10 mouse cellular contexts compared by ENCODE assay signal in genomic region chr2:75246082-75246743, GRCm38 (mm10).
DNase-seq lines count a peak whose midpoint lies in the region; ATAC-seq and TF ChIP-seq lines count a peak whose summit lies in the region.
"Had no signal": no experiment of that assay in that cellular context is flagged by ENCODE, and none has a peak within 500 bp of the region (broad histone marks: within the 10 kb centered on the region; RNA-seq: fewer than 3 reads in every experiment).

No protein-coding gene starts in this region.

- H3K9me3 ChIP-seq in limb, embryonic 11.5 days (ENCODE audit: control insufficient read depth, low read length) = no peaks in the 10 kb centered on the region
- H3K9me3 ChIP-seq in limb, embryonic 10.5 days (replicated peaks) = no peaks in the 10 kb centered on the region
- no peaks in the 10 kb centered on the region for H3K9me3 ChIP-seq in embryonic facial prominence, embryonic 15.5 days (replicated peaks)
- H3K9me3 ChIP-seq in heart, postnatal 0 days (replicated peaks; ENCODE audit: control insufficient read depth, low read length) = no peaks in the 10 kb centered on the region
- H3K9me3 ChIP-seq in midbrain, embryonic 16.5 days (replicated peaks; ENCODE audit: control insufficient read depth, low read length, poor library complexity, severe bottlenecking) = no peaks in the 10 kb centered on the region

- 0 out of 2 replicates have a peak, but pooled peaks have one; percentile 1 for TF ChIP-seq EP300 in heart, postnatal 0 days (IDR thresholded peaks at IDR 0.05; ENCODE audit: low read depth)

- H3K27ac ChIP-seq in limb, embryonic 11.5 days (replicated peaks; ENCODE audit: low read depth, low read length) = no peak overlapping the region
- no peak overlapping the region for H3K27ac ChIP-seq in limb, embryonic 10.5 days
- H3K27ac ChIP-seq in embryonic facial prominence, embryonic 15.5 days (replicated peaks) = no peak overlapping the region
- H3K27ac ChIP-seq in heart, postnatal 0 days (ENCODE audit: low read depth) = no peak overlapping the region
- peak overlapping the region; percentile 55; the same call in 1 of the 2 replicates for H3K27ac ChIP-seq in midbrain, embryonic 16.5 days (ENCODE audit: low read length)

- H3K9ac ChIP-seq in limb, embryonic 11.5 days (ENCODE audit: low read length) = no peak overlapping the region
- no peak overlapping the region for H3K9ac ChIP-seq in embryonic facial prominence, embryonic 15.5 days
- H3K9ac ChIP-seq in heart, postnatal 0 days (replicated peaks; ENCODE audit: low read depth, low read length) = no peak overlapping the region
- no peak overlapping the region for H3K9ac ChIP-seq in midbrain, embryonic 16.5 days (ENCODE audit: low read depth, low read length)

- H3K4me2 ChIP-seq in limb, embryonic 11.5 days (ENCODE audit: low read depth, severe bottlenecking) = no peak overlapping the region
- peak overlapping the region; percentile 15; the same call in 1 of the 2 replicates for H3K4me2 ChIP-seq in embryonic facial prominence, embryonic 15.5 days (replicated peaks)
- peak overlapping the region; percentile 16 for H3K4me2 ChIP-seq in heart, postnatal 0 days (ENCODE audit: low read depth, low read length)
- peak overlapping the region; percentile 45 for H3K4me2 ChIP-seq in midbrain, embryonic 16.5 days (ENCODE audit: low read length)

- no peaks in the 10 kb centered on the region for H3K36me3 ChIP-seq in limb, embryonic 11.5 days (ENCODE audit: control insufficient read depth, insufficient read depth, low read length)
- no peaks in the 10 kb centered on the region for H3K36me3 ChIP-seq in limb, embryonic 10.5 days
- no peaks in the 10 kb centered on the region for H3K36me3 ChIP-seq in embryonic facial prominence, embryonic 15.5 days
- no peaks in the 10 kb centered on the region for H3K36me3 ChIP-seq in heart, postnatal 0 days (replicated peaks; ENCODE audit: control insufficient read depth, insufficient read depth, low read length)
- H3K36me3 ChIP-seq in midbrain, embryonic 16.5 days (ENCODE audit: control insufficient read depth, insufficient read depth, low read length) = no peaks in the 10 kb centered on the region

- H3K4me3 ChIP-seq in limb, embryonic 11.5 days (ENCODE audit: low read depth, low read length) = no peak overlapping the region
- no peak overlapping the region for H3K4me3 ChIP-seq in limb, embryonic 10.5 days
- no peak overlapping the region for H3K4me3 ChIP-seq in embryonic facial prominence, embryonic 15.5 days (replicated peaks)
- no peak overlapping the region for H3K4me3 ChIP-seq in heart, postnatal 0 days (ENCODE audit: low read depth, low read length)
- no peak overlapping the region for H3K4me3 ChIP-seq in midbrain, embryonic 16.5 days (ENCODE audit: low read depth, low read length)

- no peak for ATAC-seq in limb, embryonic 11.5 days (ENCODE audit: insufficient number of reproducible peaks, low FRiP score, low TSS enrichment, low read depth)
- ATAC-seq in embryonic facial prominence, embryonic 15.5 days (ENCODE audit: insufficient number of reproducible peaks, low FRiP score, low TSS enrichment, low read depth) = no peak
- no peak for ATAC-seq in heart, postnatal 0 days (ENCODE audit: insufficient read depth, low read depth)
- peak; percentile 76 for ATAC-seq in midbrain, embryonic 16.5 days
- ATAC-seq: Patski had no signal

- no peak for TF ChIP-seq CTCF in heart, postnatal 0 days (IDR thresholded peaks at IDR 0.05; ENCODE audit: low read depth)

- H3K4me1 ChIP-seq in limb, embryonic 11.5 days (ENCODE audit: control insufficient read depth, insufficient read depth, low read length) = no peaks in the 10 kb centered on the region
- H3K4me1 ChIP-seq in limb, embryonic 10.5 days = peaks cover 23% of the 10 kb centered on the region
- H3K4me1 ChIP-seq in embryonic facial prominence, embryonic 15.5 days = peaks cover 16% of the 10 kb centered on the region
- no peaks in the 10 kb centered on the region for H3K4me1 ChIP-seq in heart, postnatal 0 days (ENCODE audit: control insufficient read depth, insufficient read depth)
- peaks cover 14% of the 10 kb centered on the region for H3K4me1 ChIP-seq in midbrain, embryonic 16.5 days (ENCODE audit: control insufficient read depth, insufficient read depth, low read length)

- DNase-seq in limb, embryonic 11.5 days (ENCODE audit: low spot score) = peak; percentile 28
- no peak for DNase-seq in limb, embryonic 10.5 days (ENCODE audit: low spot score)
- peak; percentile 10 for DNase-seq in heart, postnatal 0 days (ENCODE audit: low spot score)
- no peak for DNase-seq in adrenal gland, postnatal 10 days
- DNase-seq in lung, postnatal 14 days = no peak
- DNase-seq in spleen, postnatal 14 days (ENCODE audit: low spot score in 2 of 2) = no peak
- DNase-seq: cerebellum, postnatal 36 days had no signal

- H3K27me3 ChIP-seq in limb, embryonic 11.5 days (ENCODE audit: control insufficient read depth, insufficient read depth, low read length) = no peaks in the 10 kb centered on the region
- H3K27me3 ChIP-seq in limb, embryonic 10.5 days (ENCODE audit: low read depth, poor library complexity, severe bottlenecking) = no peaks in the 10 kb centered on the region; the same call in 1 of the 2 replicates
- no peaks in the 10 kb centered on the region for H3K27me3 ChIP-seq in embryonic facial prominence, embryonic 15.5 days
- H3K27me3 ChIP-seq in heart, postnatal 0 days (ENCODE audit: control insufficient read depth, insufficient read depth, low read length) = no peaks in the 10 kb centered on the region
- no peaks in the 10 kb centered on the region for H3K27me3 ChIP-seq in midbrain, embryonic 16.5 days (ENCODE audit: control insufficient read depth, insufficient read depth, low read depth, low read length)
- H3K27me3 ChIP-seq: Patski had no signal

- WGBS in limb, embryonic 11.5 days = 50% methylated on average over 12 of the region's 12 CpGs
- 50% methylated on average over 12 of the region's 12 CpGs for WGBS in limb, embryonic 10.5 days
- 36% methylated on average over 12 of the region's 12 CpGs for WGBS in embryonic facial prominence, embryonic 15.5 days
- WGBS in heart, postnatal 0 days = 36% methylated on average over 12 of the region's 12 CpGs
- WGBS in midbrain, embryonic 16.5 days = 18% methylated on average over 12 of the region's 12 CpGs

Comparison
In these comparisons a context has a peak if more than half of its experiments do, and no peak if none do; other contexts are left out.
1. DNase-seq: peak in limb, embryonic 11.5 days (single experiment) and heart, postnatal 0 days (single experiment); none in limb, embryonic 10.5 days (single experiment), adrenal gland, postnatal 10 days (single experiment), lung, postnatal 14 days (single experiment) and spleen, postnatal 14 days (0 of 2).